Mouse (Mus musculus): Measurements from ENCODE around the gene Fez2. TPM values are rescaled to one million over a fixed set of nuclear protein-coding genes. Genes with fewer than 3 reads are reported as not detected.

The Fez2 gene
- polyA plus RNA-seq, 1 experiment, result 41.8 TPM

DNA sequence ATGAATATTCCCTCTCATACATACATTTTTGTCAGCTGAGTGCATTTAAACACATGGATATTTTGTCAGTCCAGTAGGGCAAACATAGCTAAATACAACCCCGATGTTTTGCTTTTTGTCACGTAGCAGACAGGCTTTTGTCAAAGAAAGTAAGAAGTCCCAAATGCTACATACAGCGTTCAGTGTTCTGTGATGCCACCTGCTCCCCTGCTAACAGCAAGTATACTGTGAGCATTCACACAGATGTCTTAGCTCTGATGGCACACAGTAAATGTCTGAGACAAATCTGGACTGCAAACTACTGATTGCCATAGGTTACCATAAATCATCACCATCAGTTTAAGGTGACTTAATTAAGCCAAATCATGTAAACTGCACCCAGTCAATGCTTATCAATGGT lies 74.3 kb downstream of the Fez2 start:
- H3K4me1 ChIP-seq (ENCODE audit: control insufficient read depth, insufficient read depth, low read length), result 0 out of 2 replicates have a peak, but pooled peaks cover 3% of the 10 kb centered on the region
- TF ChIP-seq POLR2A (IDR thresholded peaks at IDR 0.05; ENCODE audit: low read depth, low read length), result no peak
- no peak for TF ChIP-seq CTCF (IDR thresholded peaks at IDR 0.05; ENCODE audit: borderline replicate concordance, insufficient read depth, low read length)
- H3K4me3 ChIP-seq (ENCODE audit: insufficient read depth, low read length), result no peak overlapping the region
- H3K27ac ChIP-seq (ENCODE audit: insufficient read depth, low read length), result no peak overlapping the region

DNA sequence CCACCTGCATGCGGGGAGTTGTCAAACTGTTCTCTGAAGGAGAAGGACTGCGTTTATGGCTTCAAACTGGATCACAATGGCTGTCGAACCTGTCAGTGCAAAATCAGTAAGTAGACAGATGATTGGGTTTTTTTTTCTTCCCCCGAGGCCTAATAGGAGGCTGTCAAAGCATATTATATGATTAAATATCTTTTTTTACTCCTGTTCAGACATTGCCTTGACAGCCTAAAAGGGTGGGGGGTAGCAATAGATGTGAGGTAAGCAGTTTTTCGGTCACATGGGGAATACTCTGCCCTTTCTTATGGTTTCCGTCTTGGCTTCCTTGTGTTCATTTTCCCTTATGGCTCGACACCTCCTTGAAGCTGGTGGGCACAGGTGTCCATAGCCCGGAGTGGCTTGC lies 82.7 kb downstream of the Fez2 start:
- peaks cover 8% of the 10 kb centered on the region; the same call in 1 of the 2 replicates for H3K4me1 ChIP-seq (ENCODE audit: control insufficient read depth, insufficient read depth, low read length)
- no peak overlapping the region for H3K27ac ChIP-seq (ENCODE audit: insufficient read depth, low read length)
- H3K4me3 ChIP-seq (ENCODE audit: insufficient read depth, low read length), result no peak overlapping the region
- TF ChIP-seq CTCF (IDR thresholded peaks at IDR 0.05; ENCODE audit: borderline replicate concordance, insufficient read depth, low read length) (no peak), POLR2A (IDR thresholded peaks at IDR 0.05; ENCODE audit: low read depth, low read length) (no peak)

DNA sequence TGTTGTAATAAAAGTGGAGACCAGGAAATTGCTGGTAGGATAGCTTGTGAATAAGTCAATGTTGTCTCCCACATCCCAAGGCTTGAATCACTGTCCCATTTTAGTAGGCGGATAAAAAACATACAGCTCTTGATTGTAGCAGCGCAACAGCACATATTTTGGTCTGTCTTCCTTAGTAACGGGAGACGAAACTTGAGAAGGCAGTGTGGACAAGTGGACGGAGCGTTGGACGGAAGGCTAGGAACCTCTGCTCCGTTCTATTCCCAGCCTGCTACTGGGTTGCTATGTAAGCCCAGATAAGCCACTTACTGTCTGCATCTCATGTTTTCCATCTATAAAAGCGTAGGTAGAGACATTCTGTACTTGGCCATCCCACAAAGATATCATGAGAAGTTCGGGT lies 84.7 kb downstream of the Fez2 start:
- H3K27ac ChIP-seq (ENCODE audit: insufficient read depth, low read length), result no peak overlapping the region
- H3K4me3 ChIP-seq (ENCODE audit: insufficient read depth, low read length), result no peak overlapping the region
- H3K4me1 ChIP-seq (ENCODE audit: control insufficient read depth, insufficient read depth, low read length), result peaks cover 5% of the 10 kb centered on the region; the same call in 1 of the 2 replicates
- TF ChIP-seq POLR2A (IDR thresholded peaks at IDR 0.05; ENCODE audit: low read depth, low read length) (no peak), CTCF (IDR thresholded peaks at IDR 0.05; ENCODE audit: borderline replicate concordance, insufficient read depth, low read length) (no peak)

DNA sequence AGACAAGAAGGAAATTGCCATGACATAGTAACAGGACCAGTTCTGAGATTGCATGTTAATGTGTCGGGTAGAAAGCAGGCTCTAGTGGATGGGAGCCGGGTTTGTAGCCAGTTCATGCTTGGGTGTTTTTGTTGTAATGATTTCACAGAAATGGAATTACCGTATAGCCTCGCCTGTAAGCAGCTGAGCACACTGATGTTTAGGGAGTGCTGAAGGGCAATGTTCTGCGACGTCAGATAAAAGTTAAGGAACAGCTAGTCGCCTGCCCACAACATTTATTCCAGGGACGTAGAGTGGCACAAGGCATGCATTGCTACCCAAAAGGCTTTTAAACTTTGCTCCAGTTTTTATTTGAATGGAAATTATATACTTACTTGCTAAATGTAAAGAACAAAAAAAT lies 86.5 kb downstream of the Fez2 start:
- peaks cover 9% of the 10 kb centered on the region for H3K4me1 ChIP-seq (ENCODE audit: control insufficient read depth, insufficient read depth, low read length)
- no peak for TF ChIP-seq CTCF (IDR thresholded peaks at IDR 0.05; ENCODE audit: borderline replicate concordance, insufficient read depth, low read length)
- no peak for TF ChIP-seq POLR2A (IDR thresholded peaks at IDR 0.05; ENCODE audit: low read depth, low read length)
- H3K27ac ChIP-seq (ENCODE audit: insufficient read depth, low read length), result no peak overlapping the region

DNA sequence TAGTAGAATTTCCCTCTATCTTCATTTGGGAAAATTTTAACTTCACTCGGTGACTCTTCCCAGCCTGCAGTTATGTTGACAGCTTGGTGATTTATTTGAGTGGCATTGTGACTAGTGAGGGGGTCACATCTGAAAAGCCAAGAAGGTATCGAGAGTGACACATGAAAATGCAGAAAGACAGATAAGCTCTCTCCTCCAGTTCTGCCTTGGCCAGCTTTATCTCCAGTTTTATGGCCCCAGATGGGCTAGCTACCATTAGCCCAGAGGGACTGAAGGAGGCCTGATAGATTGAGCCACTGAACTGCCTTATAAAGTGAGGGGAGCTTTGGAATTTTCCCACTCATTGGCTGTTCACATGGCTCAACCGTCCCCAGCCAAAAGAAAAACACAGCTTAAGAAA lies 89.7 kb downstream of the Fez2 start:
- peaks cover 12% of the 10 kb centered on the region for H3K4me1 ChIP-seq (ENCODE audit: control insufficient read depth, insufficient read depth, low read length)
- TF ChIP-seq POLR2A (IDR thresholded peaks at IDR 0.05; ENCODE audit: low read depth, low read length), result no peak
- TF ChIP-seq CTCF (IDR thresholded peaks at IDR 0.05; ENCODE audit: borderline replicate concordance, insufficient read depth, low read length), result no peak
- H3K27ac ChIP-seq (ENCODE audit: insufficient read depth, low read length), result peak overlapping the region; percentile 94
- no peak overlapping the region for H3K4me3 ChIP-seq (ENCODE audit: insufficient read depth, low read length)

More for the DNA sequence above, 86.5 kb downstream of the Fez2 start:
- no peak overlapping the region for H3K4me3 ChIP-seq (ENCODE audit: insufficient read depth, low read length)

DNA sequence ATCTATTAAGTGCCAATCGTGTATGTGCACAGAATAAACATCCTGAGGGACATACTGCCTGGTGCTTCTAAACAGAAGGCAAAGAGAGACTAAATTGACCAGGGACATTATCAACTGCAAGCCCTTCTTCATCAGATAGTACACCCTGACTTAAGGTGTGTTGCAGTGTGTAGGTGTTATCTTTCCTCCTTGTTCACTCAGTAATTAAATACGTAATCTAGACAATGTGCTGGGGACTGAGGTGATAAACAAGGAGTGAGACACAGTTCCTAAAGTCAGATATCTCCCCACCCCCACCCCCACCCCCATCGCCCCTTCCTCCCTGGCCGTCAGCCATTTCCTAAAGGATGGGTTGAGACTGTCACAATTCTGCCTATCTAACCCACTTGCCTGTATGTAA lies 90.8 kb downstream of the Fez2 start:
- H3K4me1 ChIP-seq (ENCODE audit: control insufficient read depth, insufficient read depth, low read length), result peaks cover 19% of the 10 kb centered on the region
- TF ChIP-seq POLR2A (IDR thresholded peaks at IDR 0.05; ENCODE audit: low read depth, low read length) (no peak), CTCF (IDR thresholded peaks at IDR 0.05; ENCODE audit: borderline replicate concordance, insufficient read depth, low read length) (no peak)
- H3K27ac ChIP-seq (ENCODE audit: insufficient read depth, low read length), result peak overlapping the region; percentile 3; the same call in 1 of the 2 replicates
- H3K4me3 ChIP-seq (ENCODE audit: insufficient read depth, low read length), result no peak overlapping the region

DNA sequence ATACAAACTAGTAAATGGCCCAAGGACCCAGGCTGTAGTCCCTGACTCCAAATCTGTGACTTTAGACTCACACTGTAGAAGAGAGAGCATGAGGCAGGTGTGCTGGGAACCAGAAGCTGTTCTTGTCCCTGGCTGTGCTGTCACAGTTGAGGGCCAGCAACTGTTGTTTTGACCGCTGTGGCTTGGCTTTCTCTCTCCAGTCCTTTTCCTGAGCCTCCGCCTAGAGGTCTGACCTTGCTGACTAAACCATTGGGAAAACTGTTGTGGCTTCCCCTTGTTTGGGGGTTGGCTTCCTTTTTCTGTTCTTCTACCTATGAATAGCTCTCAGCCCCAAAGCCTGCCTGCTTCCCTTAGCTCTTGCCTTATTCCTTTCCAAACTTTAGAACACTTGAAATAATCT lies 91.6 kb downstream of the Fez2 start:
- no peak overlapping the region for H3K4me3 ChIP-seq (ENCODE audit: insufficient read depth, low read length)
- no peak for TF ChIP-seq POLR2A (IDR thresholded peaks at IDR 0.05; ENCODE audit: low read depth, low read length)
- TF ChIP-seq CTCF (IDR thresholded peaks at IDR 0.05; ENCODE audit: borderline replicate concordance, insufficient read depth, low read length), result no peak

DNA sequence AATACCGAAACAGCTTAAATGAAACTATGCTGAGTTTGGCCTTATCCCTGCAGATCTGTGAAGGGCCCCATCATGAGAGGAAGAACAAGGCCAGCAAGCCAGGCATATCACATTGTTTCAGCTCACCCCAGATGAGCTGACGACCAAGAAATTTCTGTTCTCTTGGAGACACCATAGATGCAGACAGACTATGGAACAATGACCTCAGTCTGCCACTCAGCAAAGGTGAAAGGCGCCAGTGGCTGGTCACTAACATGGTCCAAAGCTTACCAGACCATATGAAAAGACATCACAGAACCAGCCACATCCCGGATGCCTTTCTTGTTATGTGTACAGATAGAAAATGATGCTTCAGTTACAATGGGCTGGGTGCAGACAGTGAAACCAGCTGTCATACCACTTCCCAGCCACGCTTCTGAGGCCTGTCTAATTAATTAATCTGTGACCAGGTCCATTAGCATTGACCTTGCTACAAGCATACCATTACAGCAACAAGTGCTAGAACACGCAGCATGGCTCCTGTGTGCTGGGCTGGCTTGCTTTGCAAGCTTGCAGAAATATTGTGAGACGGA lies 92.1 kb downstream of the Fez2 start:
- TF ChIP-seq POLR2A (IDR thresholded peaks at IDR 0.05; ENCODE audit: low read depth, low read length), result no peak
- no peak for TF ChIP-seq CTCF (IDR thresholded peaks at IDR 0.05; ENCODE audit: borderline replicate concordance, insufficient read depth, low read length)
- H3K4me3 ChIP-seq (ENCODE audit: insufficient read depth, low read length), result no peak overlapping the region
- H3K4me1 ChIP-seq (ENCODE audit: control insufficient read depth, insufficient read depth, low read length), result peaks cover 24% of the 10 kb centered on the region
- H3K27ac ChIP-seq (ENCODE audit: insufficient read depth, low read length), result no peak overlapping the region

More for the DNA sequence above, 91.6 kb downstream of the Fez2 start:
- H3K4me1 ChIP-seq (ENCODE audit: control insufficient read depth, insufficient read depth, low read length), result peaks cover 21% of the 10 kb centered on the region
- H3K27ac ChIP-seq (ENCODE audit: insufficient read depth, low read length), result peak overlapping the region; percentile 3; the same call in 1 of the 2 replicates

DNA sequence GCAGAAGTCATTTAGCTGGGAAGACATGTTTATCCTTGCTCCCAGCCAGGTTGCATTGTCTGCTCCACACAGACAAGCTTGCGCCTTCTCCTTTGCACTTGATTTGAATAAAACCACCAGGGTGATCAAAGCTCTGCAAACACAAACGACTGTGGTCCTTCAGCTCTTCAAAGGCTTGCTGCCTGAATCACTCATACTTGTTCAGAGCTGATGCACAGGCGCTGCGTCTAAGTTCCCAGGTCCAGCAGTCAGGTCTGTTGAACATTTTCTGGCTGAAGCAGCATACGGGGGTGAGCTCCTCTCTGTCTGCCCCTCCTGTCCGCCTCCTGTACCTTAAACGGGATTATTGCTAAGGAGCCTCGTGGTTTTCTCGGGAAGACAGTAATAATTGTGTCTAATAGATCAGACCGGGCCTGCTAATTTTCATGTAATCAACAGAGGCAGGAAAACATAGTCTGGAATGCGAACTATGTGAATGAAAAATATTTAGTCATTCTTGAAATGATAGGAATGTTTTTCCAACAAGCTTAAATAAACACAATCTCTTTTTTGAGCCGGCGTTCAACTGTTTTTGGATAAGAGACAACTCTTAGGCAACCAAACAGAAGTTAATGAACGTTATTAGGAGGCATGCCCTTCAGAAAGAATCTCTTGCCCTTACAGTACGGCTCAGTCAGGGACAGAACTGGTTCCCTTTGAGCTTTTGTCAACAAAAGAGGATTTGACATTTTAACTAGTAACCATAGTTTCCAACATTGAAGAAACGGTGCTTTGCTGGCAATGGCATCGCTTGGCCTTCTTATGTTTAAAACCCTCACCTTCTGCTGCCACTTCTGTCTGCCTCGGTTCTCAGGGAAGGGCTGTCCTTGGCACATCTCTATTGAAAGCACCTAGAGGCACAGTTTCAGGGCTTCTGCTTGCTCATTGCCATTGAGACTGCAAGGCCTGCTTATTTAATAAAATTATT lies 95.3 kb downstream of the Fez2 start:
- Histone ChIP-seq H3K4me1 (ENCODE audit: control insufficient read depth, insufficient read depth, low read length) (peaks cover 29% of the 10 kb centered on the region), H3K27ac (ENCODE audit: insufficient read depth, low read length) (peak overlapping the region; percentile 96), H3K4me3 (ENCODE audit: insufficient read depth, low read length) (no peak overlapping the region)
- TF ChIP-seq POLR2A (IDR thresholded peaks at IDR 0.05; ENCODE audit: low read depth, low read length), result no peak
- no peak for TF ChIP-seq CTCF (IDR thresholded peaks at IDR 0.05; ENCODE audit: borderline replicate concordance, insufficient read depth, low read length)
